Mouse (Mus musculus) left cerebral cortex, adult 9 months (tissue): ENCODE data around the gene Rnf183.
"Not testable (repeated sequence)": the region's sequence is repeated elsewhere in the genome, so short reads cannot be mapped to it uniquely, and the experiment has no call there.

ENCODE experiments used
- DNase-seq, 2 experiments: peaks; one replicate each; pipeline ENCODE4 v3.0.0; 2022; ENCODE audit warnings: low spot score in 2 of 2

The Rnf183 gene

GRCm38 (mm10) chr4:62435081-62435480, at the start of gene Rnf183:
Rnf183 (minus strand) TSS chr4:62435252.
- DNase-seq = no peak

- DNase-seq = no peak
These were observed 45.9 kb upstream of the Rnf183 start for GRCm38 (mm10) chr4:62480709-62481605.

- DNase-seq = no peak
These were observed 45.1 kb upstream of the Rnf183 start, which contains the start of gene Bspry for GRCm38 (mm10) chr4:62479937-62480708. Bspry (plus strand) TSS chr4:62480053.

GRCm38 (mm10) chr4:62479593-62479936, 44.5 kb upstream of the Rnf183 start:
- not testable (repeated sequence) for DNase-seq

- DNase-seq = no peak
These were observed 42.6 kb upstream of the Rnf183 start for GRCm38 (mm10) chr4:62477542-62478244.

- no peak for DNase-seq
These were observed 40.7 kb upstream of the Rnf183 start for GRCm38 (mm10) chr4:62475793-62476192.

GRCm38 (mm10) chr4:62475131-62475530, 40.1 kb upstream of the Rnf183 start:
- no peak for DNase-seq

- DNase-seq = peak in 1 of 2 experiments; percentile 35
These were observed 37.0 kb upstream of the Rnf183 start for GRCm38 (mm10) chr4:62472071-62472470.

GRCm38 (mm10) chr4:62470598-62471051, 35.6 kb upstream of the Rnf183 start, which contains the start of gene Wdr31:
Wdr31 (minus strand) TSS chr4:62470896.
- peak; percentile 14 to 84 for DNase-seq

- DNase-seq = no peak
These were observed 33.1 kb upstream of the Rnf183 start for GRCm38 (mm10) chr4:62468158-62468557.

- DNase-seq = no peak
These were observed 28.1 kb upstream of the Rnf183 start for GRCm38 (mm10) chr4:62463124-62463523.

GRCm38 (mm10) chr4:62460348-62460747, 25.3 kb upstream of the Rnf183 start:
- DNase-seq = no peak

- DNase-seq = peak; percentile 7 to 59
These were observed 24.0 kb upstream of the Rnf183 start for GRCm38 (mm10) chr4:62459081-62459480.

GRCm38 (mm10) chr4:62454995-62455394, 19.9 kb upstream of the Rnf183 start:
- peak in 1 of 2 experiments; percentile 32 for DNase-seq

- DNase-seq = no peak
These were observed 5.9 kb upstream of the Rnf183 start for GRCm38 (mm10) chr4:62440986-62441385.

- DNase-seq = no peak
These were observed 5.5 kb upstream of the Rnf183 start for GRCm38 (mm10) chr4:62440544-62440943.

- no peak for DNase-seq
These were observed 4.7 kb upstream of the Rnf183 start for GRCm38 (mm10) chr4:62439793-62440192.

- no peak for DNase-seq
These were observed 2.8 kb upstream of the Rnf183 start for GRCm38 (mm10) chr4:62437871-62438270.

- DNase-seq = no peak
These were observed 2.3 kb upstream of the Rnf183 start for GRCm38 (mm10) chr4:62437256-62437778.

GRCm38 (mm10) chr4:62433939-62434870, 847 bp downstream of the Rnf183 start:
- DNase-seq = no peak
